Mouse (Mus musculus): ENCODE data around the gene Grm8. TPM values are rescaled to one million over a fixed set of nuclear protein-coding genes. Genes with fewer than 3 reads are reported as not detected.

Gene Grm8
- total and polyA plus RNA-seq, 3 experiments = 0.42 to 0.52 TPM; not detected in 1

- H3K9ac ChIP-seq (ENCODE audit: control insufficient read depth, low read depth, low read length, poor library complexity, severe bottlenecking) = no peak overlapping the region
- TF ChIP-seq MEF2A (IDR thresholded peaks at IDR 0.05; ENCODE audit: extremely low read depth, insufficient replicate concordance, low read depth, low read length, poor library complexity, severe bottlenecking) (no peak), RCOR1 (IDR thresholded peaks at IDR 0.05; ENCODE audit: low read depth, low read length) (no peak), SMC3 (IDR thresholded peaks at IDR 0.05; ENCODE audit: low read depth, low read length) (no peak), BHLHE40 (IDR thresholded peaks at IDR 0.05; ENCODE audit: borderline replicate concordance, low read depth, low read length) (no peak), POLR2AphosphoS2 (IDR thresholded peaks at IDR 0.05; ENCODE audit: low read length) (no peak), MAFK (IDR thresholded peaks at IDR 0.05; ENCODE audit: borderline replicate concordance, low read depth, low read length) (no peak), POLR2AphosphoS5 (IDR thresholded peaks at IDR 0.05; ENCODE audit: borderline replicate concordance, low read depth, low read length) (no peak), ZNF384 (IDR thresholded peaks at IDR 0.05; ENCODE audit: low read depth, low read length) (no peak), E2F4 (IDR thresholded peaks at IDR 0.05; ENCODE audit: borderline replicate concordance, low read depth, low read length) (no peak), MYC (IDR thresholded peaks at IDR 0.05; ENCODE audit: low read depth, low read length) (no peak), POLR2A (IDR thresholded peaks at IDR 0.05; ENCODE audit: control insufficient read depth in 1 of 2, insufficient read depth in 1 of 2, low read depth in 1 of 2, low read length in 2 of 2, poor library complexity in 1 of 2) (no peak), ETS1 (IDR thresholded peaks at IDR 0.05; ENCODE audit: low read depth, low read length) (no peak)
- no peak overlapping the region for H3K27ac ChIP-seq (ENCODE audit: control insufficient read depth, low read depth, low read length)
- H3K36me3 ChIP-seq (ENCODE audit: control insufficient read depth in 1 of 2, insufficient read depth in 2 of 2, low read length in 2 of 2) = no peaks in the 10 kb centered on the region
- no peaks in the 10 kb centered on the region for H3K4me1 ChIP-seq (ENCODE audit: control insufficient read depth in 1 of 2, insufficient read depth in 2 of 2, low read length in 2 of 2)
- H3K27me3 ChIP-seq (ENCODE audit: control insufficient read depth in 1 of 2, insufficient read depth in 2 of 2, low read length in 2 of 2) = no peaks in the 10 kb centered on the region
- H3K9me3 ChIP-seq (replicated peaks; ENCODE audit: insufficient read depth, low read length) = no peaks in the 10 kb centered on the region
- DNase-seq (ENCODE audit: low read depth, low spot score) = no peak
- H3K79me2 ChIP-seq (ENCODE audit: control insufficient read depth, insufficient read depth, low read length, poor library complexity) = no peaks in the 10 kb centered on the region
- H3K4me3 ChIP-seq (ENCODE audit: control insufficient read depth in 1 of 2, insufficient read depth in 1 of 2, low read depth in 2 of 2, low read length in 2 of 2) = no peak overlapping the region
Measured at GRCm38 (mm10) chr6:27318575-27318974, 816.4 kb downstream of the Grm8 start.

GRCm38 (mm10) chr6:27317422-27317821, 817.6 kb downstream of the Grm8 start:
- Histone ChIP-seq H3K27me3 (ENCODE audit: control insufficient read depth in 1 of 2, insufficient read depth in 2 of 2, low read length in 2 of 2) (no peaks in the 10 kb centered on the region), H3K9me3 (replicated peaks; ENCODE audit: insufficient read depth, low read length) (no peaks in the 10 kb centered on the region), H3K4me1 (ENCODE audit: control insufficient read depth in 1 of 2, insufficient read depth in 2 of 2, low read length in 2 of 2) (no peaks in the 10 kb centered on the region), H3K4me3 (ENCODE audit: control insufficient read depth in 1 of 2, insufficient read depth in 1 of 2, low read depth in 2 of 2, low read length in 2 of 2) (no peak overlapping the region), H3K9ac (ENCODE audit: control insufficient read depth, low read depth, low read length, poor library complexity, severe bottlenecking) (no peak overlapping the region), H3K79me2 (ENCODE audit: control insufficient read depth, insufficient read depth, low read length, poor library complexity) (no peaks in the 10 kb centered on the region), H3K27ac (ENCODE audit: control insufficient read depth, low read depth, low read length) (no peak overlapping the region), H3K36me3 (ENCODE audit: control insufficient read depth in 1 of 2, insufficient read depth in 2 of 2, low read length in 2 of 2) (no peaks in the 10 kb centered on the region)
- TF ChIP-seq BHLHE40 (IDR thresholded peaks at IDR 0.05; ENCODE audit: borderline replicate concordance, low read depth, low read length) = no peak
- TF ChIP-seq POLR2A (IDR thresholded peaks at IDR 0.05; ENCODE audit: control insufficient read depth in 1 of 2, insufficient read depth in 1 of 2, low read depth in 1 of 2, low read length in 2 of 2, poor library complexity in 1 of 2) = no peak
- no peak for TF ChIP-seq ZMIZ1 (IDR thresholded peaks at IDR 0.05; ENCODE audit: low read depth, low read length)
- TF ChIP-seq E2F4 (IDR thresholded peaks at IDR 0.05; ENCODE audit: borderline replicate concordance, low read depth, low read length) = no peak
- TF ChIP-seq SIN3A (IDR thresholded peaks at IDR 0.05; ENCODE audit: low read length) = no peak
- TF ChIP-seq TCF12 (IDR thresholded peaks at IDR 0.05; ENCODE audit: low read depth, low read length) = no peak
- no peak for DNase-seq (ENCODE audit: low read depth, low spot score)

Data from MEL (cell line).